Mouse (Mus musculus): Measurements from ENCODE around the gene Gm28891. TPM values are rescaled to one million over a fixed set of nuclear protein-coding genes. Genes with fewer than 3 reads are reported as not detected.
"Not testable (repeated sequence)": the region's sequence is repeated elsewhere in the genome, so short reads cannot be mapped to it uniquely, and the experiment has no call there.

Gm28891 gene
- polyA plus RNA-seq (2014; fragmentation: Nextera tagmentation; extraction: Ambion mirVana): not detected in 2 replicates

- not testable (repeated sequence) for H3K9ac ChIP-seq (ENCODE audit: low read length); H3K27ac ChIP-seq (ENCODE audit: low read depth, low read length); H3K36me3 ChIP-seq (ENCODE audit: control insufficient read depth, insufficient read depth, low read length); H3K9me3 ChIP-seq (replicated peaks; ENCODE audit: control insufficient read depth, low read length); DNase-seq (ENCODE audit: low spot score); H3K4me2 ChIP-seq (ENCODE audit: low read length); H3K27me3 ChIP-seq (replicated peaks; ENCODE audit: control insufficient read depth, insufficient read depth, low read length); ATAC-seq; H3K4me3 ChIP-seq (ENCODE audit: low read depth, low read length); H3K4me1 ChIP-seq (ENCODE audit: control insufficient read depth, insufficient read depth, low read length)
- no CpG with 5 or more reads among the region's 8 CpGs for WGBS
Measured at GRCm38 (mm10) chrY:60240902-60241301, at the start of gene Gm28891. Gene Gm28891 (plus strand): TSS chrY:60241202.
